Mouse (Mus musculus): ENCODE measurements around the gene Oas1a.
"Not testable (repeated sequence)": the region's sequence is repeated elsewhere in the genome, so short reads cannot be mapped to it uniquely, and the experiment has no call there.

DNA sequence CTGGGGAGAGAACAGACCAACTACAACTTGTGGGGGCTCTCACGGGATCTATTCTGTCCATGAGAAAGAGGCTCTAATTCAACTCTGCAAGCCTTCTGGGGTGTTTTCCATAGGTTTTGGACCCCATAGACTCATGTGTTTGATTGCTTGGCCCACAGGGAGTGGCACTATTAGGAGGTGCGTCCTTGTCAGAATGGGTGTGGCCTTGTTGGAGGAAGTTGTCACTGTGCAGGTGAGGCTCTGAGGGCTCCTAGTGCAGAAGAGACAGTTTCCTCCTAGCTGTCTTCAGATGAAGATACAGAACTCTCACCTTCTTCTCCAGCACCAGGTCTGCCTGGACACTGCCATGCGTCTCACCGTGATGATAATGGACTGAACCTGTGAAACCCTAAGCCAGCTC is 17.2 kb upstream of the Oas1a start:
- not testable (repeated sequence) for TF ChIP-seq POLR2A (IDR thresholded peaks at IDR 0.05; ENCODE audit: control insufficient read depth, extremely low read depth, insufficient read depth, low read length, poor library complexity); CTCF (IDR thresholded peaks at IDR 0.05; ENCODE audit: borderline replicate concordance, control insufficient read depth, extremely low read depth, insufficient read depth, low read length, poor library complexity)
